Mouse (Mus musculus) CH12F3 (cell line): ENCODE measurements around the gene Zfp346.

ENCODE experiments used
- in situ Hi-C: fragments of 300-500 bp; cut with MboI; formaldehyde crosslinking; loops from 2 replicates; pipeline ENCODE4 v1.14.3; 2020; ENCODE audit warnings: low sequenced_read_pairs

The Zfp346 gene

DNA sequence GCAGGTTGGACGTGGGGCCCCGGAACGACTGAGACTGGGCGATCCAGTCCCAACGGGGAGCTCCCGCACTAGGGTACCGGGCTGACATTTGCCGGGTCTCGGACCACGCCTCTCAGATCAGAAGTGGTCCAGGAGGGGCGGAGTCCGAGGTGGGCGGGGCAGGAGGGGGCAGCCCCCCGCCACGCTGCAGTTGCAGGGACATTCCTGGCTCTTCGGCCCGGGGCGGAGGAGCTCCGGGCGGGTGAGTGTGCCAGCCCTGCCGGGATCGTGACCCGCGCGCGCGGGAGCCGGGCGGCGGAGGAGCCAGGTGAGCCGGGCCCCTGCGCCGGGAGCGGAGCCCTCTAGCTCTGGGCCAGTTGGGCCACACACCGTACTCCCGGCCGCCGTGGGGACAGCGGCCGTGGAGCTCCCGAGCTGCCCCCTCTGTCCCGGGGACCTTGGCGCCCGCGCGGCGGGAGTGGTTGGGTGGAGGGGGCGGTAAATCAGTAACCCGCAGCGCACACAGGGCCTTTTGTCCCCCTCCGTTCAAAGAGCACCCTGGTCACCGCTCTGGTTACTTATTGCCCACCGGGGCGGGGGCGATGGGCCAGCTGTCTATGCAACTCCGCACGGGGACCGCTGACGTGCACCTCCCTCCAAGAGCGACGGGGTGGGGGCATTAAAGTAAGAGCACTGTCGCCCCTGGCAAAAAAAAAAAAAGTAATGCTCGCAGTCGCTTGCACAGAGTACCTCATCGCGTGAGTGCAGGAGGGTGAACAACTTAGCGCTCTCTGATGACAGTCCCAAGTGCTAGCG is 47.7 kb downstream of the Zfp346 start, which contains the start of gene Fgfr4:
TSS of gene Fgfr4 (plus strand) at position 20 of the 795 bp plus-strand sequence.
- in situ Hi-C loops = no loop called here

DNA sequence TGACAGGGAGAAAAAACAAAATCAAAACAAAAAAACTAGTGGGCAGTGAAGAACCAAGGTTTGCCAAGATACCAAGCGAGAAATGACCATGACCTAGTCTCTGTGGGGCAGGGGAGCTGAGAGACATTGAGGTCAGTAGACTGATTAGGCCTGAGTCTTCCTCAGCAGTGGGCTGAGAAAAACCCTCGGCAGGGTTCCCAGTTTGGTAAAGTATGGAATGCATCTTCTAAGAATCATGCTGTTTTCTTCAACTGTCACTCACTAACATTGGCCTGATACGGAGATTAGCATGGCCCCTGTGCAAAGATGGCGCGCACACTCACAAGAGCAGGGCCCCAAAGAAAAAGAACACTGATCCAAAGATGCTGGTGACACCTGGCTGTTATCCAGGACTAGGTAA is 48.8 kb downstream of the Zfp346 start:
- in situ Hi-C loops = no loop called here

DNA sequence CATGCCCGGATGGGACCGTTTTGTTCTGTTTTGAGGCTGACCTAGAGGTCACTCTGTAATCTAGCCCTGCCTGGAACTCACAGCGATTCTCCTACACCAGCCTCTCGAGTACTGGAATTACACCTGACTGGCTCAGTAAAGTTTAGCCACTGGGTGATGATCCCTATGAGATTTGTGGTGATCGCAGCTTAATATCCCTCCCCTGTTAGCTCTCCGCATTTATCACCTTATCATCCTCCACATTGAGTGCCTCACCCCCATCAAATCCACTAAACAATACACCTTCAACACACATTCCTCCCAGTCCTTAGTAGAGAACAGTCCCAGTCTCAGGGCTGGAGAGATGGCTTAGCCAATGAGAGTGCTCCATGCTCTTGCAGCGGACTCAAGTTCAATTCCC is 57.3 kb downstream of the Zfp346 start:
- in situ Hi-C loops = no loop called here

DNA sequence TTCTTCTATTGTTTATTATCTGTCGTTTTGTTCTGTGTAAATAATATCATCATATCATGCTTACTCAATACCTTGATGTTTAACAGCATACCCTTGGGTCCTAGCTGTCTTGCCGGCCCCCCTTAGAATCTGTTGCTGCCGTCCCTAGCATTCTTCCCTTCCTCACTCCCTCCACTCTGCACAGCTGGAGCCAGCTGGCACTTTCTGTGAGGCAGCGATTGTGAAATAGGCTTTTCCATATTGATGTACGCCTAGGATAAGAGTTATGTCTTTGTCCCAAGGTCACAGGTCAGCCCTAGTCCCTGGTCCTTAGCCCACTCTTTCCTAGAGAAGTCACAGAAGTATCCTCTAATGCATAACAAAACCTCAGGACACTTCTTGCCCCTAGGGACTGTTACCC is 58.4 kb downstream of the Zfp346 start:
- in situ Hi-C loops = no loop called here

DNA sequence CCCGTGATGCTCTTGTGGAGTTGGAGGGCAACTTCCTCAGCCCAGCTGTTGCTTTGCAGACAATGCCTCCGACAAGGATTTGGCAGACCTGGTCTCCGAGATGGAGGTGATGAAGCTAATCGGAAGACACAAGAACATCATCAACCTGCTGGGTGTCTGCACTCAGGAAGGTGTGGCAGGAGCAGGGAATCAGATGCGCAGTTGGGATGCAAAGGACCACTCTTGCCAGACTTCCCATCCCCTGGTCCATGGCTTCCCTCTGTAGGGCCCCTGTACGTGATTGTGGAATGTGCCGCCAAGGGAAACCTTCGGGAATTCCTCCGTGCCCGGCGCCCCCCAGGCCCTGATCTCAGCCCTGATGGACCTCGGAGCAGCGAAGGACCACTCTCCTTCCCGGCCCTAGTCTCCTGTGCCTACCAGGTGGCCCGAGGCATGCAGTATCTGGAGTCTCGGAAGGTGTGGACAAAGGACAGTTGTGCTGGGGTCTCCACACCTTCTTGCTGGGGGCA is 60.8 kb downstream of the Zfp346 start:
- in situ Hi-C loops = no loop called here

DNA sequence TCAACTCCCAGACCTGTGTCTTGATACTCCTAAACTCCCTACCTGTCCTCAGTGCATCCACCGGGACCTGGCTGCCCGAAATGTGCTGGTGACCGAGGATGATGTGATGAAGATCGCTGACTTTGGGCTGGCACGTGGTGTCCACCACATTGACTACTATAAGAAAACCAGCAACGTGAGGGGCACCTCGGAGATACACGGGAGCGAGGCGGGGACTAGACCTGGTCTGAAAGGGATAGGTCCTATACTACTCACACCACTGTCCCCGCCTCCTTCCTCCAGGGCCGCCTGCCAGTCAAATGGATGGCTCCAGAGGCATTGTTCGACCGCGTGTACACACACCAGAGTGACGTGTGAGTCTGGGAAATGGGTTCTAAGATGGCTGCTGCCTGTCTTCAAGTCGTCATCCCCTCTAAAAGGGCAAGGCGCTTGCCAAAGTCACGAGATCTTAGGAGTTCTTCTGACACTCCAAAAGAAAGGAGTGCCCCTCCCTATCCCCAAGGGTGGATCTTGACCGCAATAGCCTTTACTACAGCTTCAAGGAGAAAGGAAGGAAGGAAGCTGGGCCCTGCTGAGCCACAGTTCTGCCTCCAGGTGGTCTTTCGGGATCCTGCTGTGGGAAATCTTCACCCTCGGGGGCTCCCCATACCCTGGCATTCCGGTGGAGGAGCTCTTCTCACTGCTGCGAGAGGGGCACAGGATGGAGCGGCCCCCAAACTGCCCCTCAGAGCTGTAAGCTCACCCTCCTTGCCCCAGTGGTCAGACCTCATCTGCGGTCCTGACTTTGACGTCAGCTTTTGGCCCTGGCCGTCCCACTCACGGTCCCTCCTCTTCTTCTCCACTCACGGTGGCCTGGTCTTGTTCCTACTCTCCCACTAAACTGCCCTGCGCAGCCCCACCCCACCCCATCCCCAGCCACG is 62.0 kb downstream of the Zfp346 start:
- in situ Hi-C loops = no loop called here

DNA sequence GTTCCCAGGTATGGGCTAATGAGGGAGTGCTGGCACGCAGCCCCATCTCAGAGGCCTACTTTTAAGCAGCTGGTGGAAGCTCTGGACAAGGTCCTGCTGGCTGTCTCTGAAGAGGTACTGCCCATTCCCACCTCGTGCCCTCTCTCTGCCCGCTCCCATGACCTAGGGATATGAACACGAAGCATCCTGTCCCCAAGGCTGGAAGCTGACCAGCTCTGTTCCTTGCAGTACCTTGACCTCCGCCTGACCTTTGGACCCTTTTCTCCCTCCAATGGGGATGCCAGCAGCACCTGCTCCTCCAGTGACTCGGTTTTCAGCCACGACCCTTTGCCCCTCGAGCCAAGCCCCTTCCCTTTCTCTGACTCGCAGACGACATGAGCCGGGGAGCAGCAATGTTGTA is 62.7 kb downstream of the Zfp346 start:
- in situ Hi-C loops = no loop called here

DNA sequence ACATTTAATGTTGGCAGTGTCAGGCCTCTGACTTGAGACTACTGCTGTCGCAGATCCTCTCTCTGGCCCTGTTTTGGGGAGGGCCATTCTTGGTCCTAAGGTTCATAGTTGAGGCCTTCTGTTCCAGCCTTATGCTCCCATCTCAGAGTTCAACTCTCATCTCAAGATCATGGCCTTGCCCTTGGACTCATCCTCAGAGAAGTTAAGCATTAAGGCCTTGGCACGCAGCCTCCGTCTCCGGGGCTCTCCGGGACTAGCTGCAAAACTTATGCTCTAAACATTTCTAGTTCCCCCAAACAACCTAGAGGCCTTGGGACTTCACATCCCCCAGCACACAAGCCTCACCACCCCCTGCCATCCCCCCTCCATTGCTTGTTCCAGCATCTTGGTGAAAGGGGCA is 63.1 kb downstream of the Zfp346 start:
- in situ Hi-C loops = no loop called here

DNA sequence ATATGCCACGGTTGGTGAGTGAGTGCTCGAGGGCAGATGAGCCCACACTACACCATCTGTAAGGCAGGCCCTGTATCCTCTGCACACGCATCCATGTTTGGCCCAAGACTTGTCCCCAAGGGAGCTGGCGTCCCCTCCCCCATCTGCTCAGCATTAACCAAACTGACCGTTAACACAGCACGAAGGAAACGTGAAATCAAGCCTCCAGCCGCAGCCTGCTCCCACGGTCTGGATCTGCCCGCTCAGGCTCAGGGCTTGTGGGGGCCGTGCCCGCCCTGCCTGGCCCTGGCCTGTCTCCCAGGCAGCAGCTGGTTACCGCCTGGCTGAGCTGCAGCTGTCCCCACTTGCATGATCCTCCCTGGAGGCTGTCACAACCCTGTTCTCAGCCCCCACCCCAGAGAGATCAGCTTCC is 63.9 kb downstream of the Zfp346 start:
- in situ Hi-C loops = no loop called here

DNA sequence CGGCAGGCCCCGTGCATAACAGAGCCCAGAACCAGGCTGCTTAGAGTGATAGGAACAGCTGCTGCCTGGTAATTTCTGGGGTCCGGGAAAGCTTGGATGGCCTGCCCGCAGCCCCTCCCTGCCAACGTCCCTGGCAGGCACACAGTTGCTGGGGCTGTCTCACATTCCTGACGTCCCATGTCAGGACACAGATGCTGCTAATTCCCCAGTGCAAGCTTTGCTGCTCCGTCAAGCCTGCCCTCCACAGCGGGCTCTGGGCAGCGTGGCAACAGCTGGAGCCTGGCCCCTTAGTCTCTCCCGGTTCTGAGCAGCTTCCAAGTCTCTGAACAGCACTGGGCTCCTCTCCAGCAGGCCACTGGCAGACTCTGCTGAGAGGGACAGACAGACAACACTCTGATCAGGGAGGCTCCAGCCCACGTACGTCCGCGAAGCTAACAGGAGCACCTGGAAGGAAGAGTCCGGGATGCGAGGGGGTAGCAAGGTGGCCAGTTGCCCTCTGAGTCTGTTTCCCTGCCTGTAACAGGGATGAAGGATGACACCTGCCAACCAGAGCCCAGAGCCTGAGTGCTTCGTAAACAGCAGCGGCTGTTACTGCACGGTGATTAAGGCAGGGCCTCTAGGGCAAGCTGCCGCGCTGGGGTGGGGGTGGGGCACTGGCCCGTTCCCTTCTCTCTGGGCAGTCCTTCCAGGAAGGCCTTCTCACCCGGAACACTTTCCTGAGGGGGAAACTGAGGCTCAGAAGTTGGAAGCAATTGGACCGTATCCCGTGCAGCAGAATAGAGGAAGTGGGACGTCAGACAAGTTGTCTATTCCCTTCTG is 66.6 kb downstream of the Zfp346 start:
- in situ Hi-C loops = loop anchor here (10.0 kb wide), 1 partner anchor 377 kb away; no protein-coding TSS in a partner anchor

DNA sequence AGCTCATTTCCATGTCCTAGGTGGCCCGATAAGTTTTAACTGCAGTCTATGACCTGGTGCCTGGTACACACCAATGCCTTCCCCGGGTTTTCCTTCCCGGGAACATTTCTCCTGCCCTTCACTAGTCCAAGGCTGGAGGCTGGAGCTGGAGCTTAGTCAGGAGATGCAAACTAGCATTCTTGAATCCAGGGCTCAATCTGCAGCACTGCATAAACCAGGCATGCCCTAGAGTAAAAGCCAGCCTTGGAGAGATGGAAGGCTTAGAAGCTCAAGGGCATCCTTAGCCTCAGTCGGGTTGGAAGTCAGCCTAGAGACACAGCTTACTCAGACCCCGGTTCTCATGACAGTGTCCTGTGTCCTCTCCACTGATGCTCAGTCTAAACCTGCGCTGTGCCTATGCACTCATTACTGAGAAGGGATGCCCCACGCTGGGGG is 67.2 kb downstream of the Zfp346 start:
- in situ Hi-C loops = loop anchor here (10.0 kb wide), 1 partner anchor 378 kb away; no protein-coding TSS in a partner anchor

DNA sequence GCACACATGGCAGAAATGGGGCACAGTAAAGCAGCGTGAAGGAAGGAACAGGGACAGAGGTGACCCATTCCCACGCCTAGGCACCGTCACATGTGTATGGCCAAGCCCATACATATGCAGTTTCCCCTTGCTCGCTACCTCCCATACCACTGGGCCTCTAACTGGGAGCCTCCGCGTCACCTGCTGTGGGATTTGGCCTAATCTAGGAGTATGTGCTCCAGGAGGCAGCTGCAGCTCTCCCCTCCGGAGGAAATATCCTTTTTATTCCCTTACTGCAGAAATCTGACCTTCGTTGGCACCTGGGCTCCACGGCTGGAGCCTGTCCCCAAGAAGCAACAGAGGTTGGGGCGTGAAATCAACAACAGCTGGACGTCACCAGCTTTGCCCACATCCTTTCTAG is 69.2 kb downstream of the Zfp346 start:
- in situ Hi-C loops = loop anchor here (10.0 kb wide), 1 partner anchor 380 kb away; no protein-coding TSS in a partner anchor

DNA sequence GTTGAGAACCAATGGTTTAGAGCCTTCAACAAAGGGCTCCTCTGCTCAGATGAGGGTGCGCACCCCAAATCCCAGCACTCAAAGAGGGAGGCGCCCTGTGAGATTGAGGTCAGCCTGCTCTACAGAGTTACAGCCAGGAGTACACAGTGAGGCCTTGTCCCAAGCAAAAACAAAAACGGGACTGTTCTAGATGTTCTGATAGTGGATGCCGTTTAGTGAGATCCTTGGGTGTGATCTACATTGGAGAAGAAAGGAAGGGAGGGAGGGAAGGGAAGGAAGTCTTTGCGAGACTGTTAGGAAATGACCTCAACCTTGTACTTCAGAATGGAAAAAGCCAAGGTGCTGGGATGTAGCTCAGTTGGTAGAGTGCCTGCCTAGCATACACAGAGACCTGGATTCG is 71.2 kb downstream of the Zfp346 start:
- in situ Hi-C loops = loop anchor here (10.0 kb wide), 1 partner anchor 381 kb away; no protein-coding TSS in a partner anchor

DNA sequence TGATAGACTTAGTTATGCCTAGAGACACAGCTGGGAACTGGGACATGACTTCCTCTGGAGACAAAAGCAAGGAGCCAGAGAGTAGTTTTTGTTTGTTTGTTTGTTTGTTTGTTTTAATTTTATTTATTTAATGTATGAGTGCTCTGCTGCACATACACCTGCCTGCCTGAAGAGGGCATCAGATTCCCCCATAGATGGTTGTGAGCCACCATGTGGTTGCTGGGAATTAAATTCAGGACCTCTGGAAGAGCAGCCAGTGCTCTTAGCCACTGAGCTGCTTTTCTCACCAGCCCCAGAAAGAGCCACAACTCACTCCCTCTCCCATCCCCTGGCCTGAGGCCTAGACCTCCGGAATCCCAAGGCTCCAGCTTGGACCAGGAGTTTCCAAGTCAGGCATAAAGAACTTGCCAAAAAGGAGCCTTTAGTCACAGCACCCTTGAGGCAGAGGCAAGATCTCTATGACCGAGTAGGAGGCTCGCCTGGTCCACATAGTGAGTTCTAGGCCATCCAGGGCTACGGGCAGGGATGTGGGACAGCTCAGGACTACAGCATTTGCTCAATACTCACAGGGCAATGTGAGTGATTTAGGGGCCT is 72.9 kb downstream of the Zfp346 start:
- in situ Hi-C loops = loop anchor here (10.0 kb wide), 1 partner anchor 383 kb away; no protein-coding TSS in a partner anchor

DNA sequence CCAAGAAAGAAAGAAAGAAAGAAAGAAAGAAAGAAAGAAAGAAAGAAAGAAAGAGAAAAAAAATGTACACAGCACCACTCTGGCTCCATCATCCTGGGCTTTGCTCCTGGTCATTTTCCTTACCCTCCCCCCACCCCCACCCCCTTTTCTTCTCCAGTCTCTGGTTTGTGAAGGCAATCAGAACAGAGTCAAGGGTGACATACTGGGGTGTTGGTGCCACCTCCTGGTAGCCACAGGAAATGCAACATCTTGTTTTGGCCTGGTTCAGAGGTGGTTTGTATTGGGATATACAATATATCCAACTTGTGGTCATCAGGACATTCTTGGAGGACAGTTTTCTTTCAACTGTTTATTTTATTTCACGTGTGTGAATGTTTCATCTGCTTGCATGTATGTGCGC is 73.4 kb downstream of the Zfp346 start:
- in situ Hi-C loops = loop anchor here (10.0 kb wide), 1 partner anchor 384 kb away; no protein-coding TSS in a partner anchor

DNA sequence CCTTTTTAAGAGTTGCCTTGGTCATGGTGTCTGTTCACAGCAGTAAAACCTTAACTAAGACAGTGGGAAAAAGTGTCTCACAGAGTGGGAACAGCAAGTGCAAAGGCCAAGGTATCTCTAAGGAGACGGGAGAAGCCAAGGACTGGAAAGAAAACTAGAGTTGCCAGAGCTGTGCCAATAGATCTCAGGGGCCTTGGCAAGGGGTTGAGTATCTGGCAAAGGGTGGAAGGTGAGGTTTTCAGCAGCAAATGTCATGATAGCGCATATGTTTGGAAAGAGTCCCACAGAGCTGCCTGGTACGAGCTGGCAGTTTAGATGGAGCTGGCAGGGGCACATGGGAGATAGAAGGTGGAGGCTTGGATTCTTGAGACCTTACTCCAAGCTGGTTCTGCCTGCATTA is 74.5 kb downstream of the Zfp346 start:
- in situ Hi-C loops = loop anchor here (10.0 kb wide), 1 partner anchor 385 kb away; no protein-coding TSS in a partner anchor

DNA sequence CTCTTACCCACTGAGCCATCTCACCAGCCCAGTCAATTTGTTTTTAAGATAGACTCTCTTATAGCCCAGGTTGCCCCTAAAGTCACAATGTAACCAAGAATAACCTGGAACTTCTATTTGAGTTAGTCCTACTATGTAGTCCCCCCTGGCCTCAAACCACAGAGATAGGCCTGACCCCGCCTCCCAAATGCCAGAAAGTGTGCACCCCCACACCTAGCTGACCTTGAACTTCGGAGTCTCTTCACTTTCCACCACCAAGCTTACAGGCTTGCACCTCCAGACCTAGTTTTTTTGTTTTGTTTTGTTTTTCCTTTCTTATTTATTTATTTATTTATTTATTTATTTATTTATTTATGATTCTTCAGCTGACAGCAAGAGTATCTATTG is 76.7 kb downstream of the Zfp346 start:
- in situ Hi-C loops = no loop called here

DNA sequence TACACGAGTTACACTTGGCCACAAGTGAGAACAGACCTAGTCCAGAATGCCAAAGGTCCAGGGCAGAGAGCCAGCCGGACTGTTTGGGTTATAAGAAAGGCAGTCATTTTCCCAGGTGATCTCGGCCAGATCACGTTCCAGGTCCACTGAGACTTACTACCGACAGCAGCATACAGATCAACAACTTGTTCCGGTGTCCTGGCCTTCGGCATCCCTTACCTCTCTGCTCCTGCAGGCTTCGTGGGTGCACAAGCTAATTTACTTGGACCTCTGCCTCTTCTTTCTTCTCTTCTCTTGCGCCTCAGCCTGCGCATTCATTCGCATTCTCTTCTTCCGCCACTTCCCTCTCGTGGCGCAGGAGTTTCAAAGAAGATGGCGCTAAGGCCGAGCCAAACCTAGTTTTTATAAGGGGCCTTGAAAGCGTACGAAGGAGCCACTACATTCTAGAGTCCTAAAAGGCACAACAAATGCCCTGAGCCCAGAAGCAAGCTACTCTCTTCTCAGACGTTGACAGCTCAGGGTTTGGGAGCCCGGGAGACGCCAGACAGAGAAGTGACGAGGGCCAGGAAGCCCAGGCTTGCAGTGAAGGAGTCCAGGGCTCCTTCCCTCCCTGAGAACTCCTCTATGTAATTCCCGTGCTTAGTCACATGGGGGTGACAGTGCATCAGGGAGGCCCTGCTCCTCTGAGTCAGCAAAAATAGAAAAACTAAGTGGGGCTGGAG is 77.2 kb downstream of the Zfp346 start:
- in situ Hi-C loops = no loop called here

DNA sequence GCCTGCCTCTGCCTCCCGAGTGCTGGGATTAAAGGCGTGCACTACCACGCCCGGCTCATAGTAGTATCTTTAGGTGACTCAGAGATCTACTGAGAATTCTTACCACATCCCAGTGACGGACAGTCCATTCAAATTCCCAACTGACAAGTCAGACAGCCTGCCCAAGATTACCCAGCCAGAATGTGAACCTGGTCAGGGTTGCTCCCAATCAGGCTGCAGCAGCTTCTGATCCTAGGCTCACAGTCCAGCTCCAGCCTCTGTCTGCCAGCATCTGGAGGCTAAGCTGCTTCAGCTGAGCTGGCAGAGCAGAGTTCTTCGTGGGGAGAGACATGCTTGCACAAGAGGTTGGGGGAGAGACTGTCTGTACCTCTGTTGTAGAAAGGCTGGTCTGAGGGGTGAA is 78.3 kb downstream of the Zfp346 start:
- in situ Hi-C loops = no loop called here
